Mouse (Mus musculus): ENCODE results near the gene Ubr2.
A peak's percentile ranks its signal among the peaks of the same experiment; 100 is the strongest.

Gene Ubr2

DNA sequence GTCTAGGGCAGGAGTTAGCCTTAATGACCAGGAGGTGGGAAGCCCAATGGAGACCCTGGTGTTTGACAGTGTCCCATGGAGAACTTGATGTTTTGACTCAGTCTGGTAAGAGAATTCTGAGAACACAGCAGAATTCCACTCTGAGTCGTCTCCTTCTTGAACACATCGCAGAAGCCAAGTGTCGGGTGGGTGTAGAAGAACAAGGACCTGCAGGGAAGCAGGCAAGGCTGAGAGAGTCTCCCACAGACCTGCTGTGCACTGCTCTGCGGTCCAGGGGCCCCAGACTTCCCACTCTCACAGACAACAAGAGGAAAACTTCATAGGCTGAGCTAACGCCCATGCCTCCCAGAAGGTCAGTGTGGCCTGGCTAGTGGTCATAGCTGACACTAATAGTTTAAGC is 82.6 kb downstream of the Ubr2 start:
- no peak for DNase-seq (ENCODE audit: low read depth, low spot score)

GRCm38 (mm10) chr17:46926941-46927340 is 83.4 kb downstream of the Ubr2 start:
- DNase-seq (ENCODE audit: low read depth, low spot score) = no peak

DNA sequence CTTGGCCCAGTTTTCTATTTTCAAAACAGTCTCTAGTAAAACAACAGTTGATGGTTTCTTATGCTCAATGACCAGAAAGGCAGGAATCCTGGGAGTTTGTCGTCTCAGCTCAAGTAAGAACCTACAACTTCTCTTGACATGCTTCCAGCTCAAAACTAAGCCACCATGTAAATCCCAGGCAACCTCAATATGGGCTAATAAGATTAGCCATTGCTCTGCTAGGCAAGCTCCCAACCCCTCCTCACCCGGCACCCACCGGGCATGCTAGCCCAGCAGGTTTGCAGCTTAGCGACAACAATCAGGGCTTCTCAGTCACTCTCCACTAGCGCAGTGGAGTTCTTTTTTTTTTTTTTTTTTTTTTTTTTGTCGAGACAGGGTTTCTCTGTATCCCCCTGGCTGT is 84.2 kb downstream of the Ubr2 start:
- no peak for DNase-seq (ENCODE audit: low read depth, low spot score)

- DNase-seq (ENCODE audit: low read depth, low spot score) = peak; percentile 37
These were observed 89.5 kb downstream of the Ubr2 start for GRCm38 (mm10) chr17:46920855-46921254.

- peak; percentile 4 for DNase-seq (ENCODE audit: low read depth, low spot score)
These were observed 91.4 kb downstream of the Ubr2 start for GRCm38 (mm10) chr17:46918951-46919350.

GRCm38 (mm10) chr17:46915129-46915528 is 95.2 kb downstream of the Ubr2 start:
- DNase-seq (ENCODE audit: low read depth, low spot score) = no peak

- no peak for DNase-seq (ENCODE audit: low read depth, low spot score)
These were observed 98.0 kb downstream of the Ubr2 start for GRCm38 (mm10) chr17:46912331-46912730.

GRCm38 (mm10) chr17:46910186-46910585 is 100.2 kb downstream of the Ubr2 start, which contains the start of gene Prph2:
Gene Prph2, plus strand, starts transcription at chr17:46910459.
- no peak for DNase-seq (ENCODE audit: low read depth, low spot score)

GRCm38 (mm10) chr17:46903876-46904490 is 106.4 kb downstream of the Ubr2 start:
- DNase-seq (ENCODE audit: low read depth, low spot score) = peak; percentile 69

- no peak for DNase-seq (ENCODE audit: low read depth, low spot score)
These were observed 109.4 kb downstream of the Ubr2 start for GRCm38 (mm10) chr17:46900941-46901340.

- DNase-seq (ENCODE audit: low read depth, low spot score) = no peak
These were observed 113.0 kb downstream of the Ubr2 start for GRCm38 (mm10) chr17:46897221-46897950.

- no peak for DNase-seq (ENCODE audit: low read depth, low spot score)
These were observed 114.9 kb downstream of the Ubr2 start for GRCm38 (mm10) chr17:46895426-46895825.

- no peak for DNase-seq (ENCODE audit: low read depth, low spot score)
These were observed 119.3 kb downstream of the Ubr2 start for GRCm38 (mm10) chr17:46890843-46891594.

GRCm38 (mm10) chr17:46890116-46890815 is 120.1 kb downstream of the Ubr2 start, which contains the start of gene Tbcc:
Gene Tbcc, plus strand, starts transcription at chr17:46890684.
- DNase-seq (ENCODE audit: low read depth, low spot score) = peak; percentile 98

DNA sequence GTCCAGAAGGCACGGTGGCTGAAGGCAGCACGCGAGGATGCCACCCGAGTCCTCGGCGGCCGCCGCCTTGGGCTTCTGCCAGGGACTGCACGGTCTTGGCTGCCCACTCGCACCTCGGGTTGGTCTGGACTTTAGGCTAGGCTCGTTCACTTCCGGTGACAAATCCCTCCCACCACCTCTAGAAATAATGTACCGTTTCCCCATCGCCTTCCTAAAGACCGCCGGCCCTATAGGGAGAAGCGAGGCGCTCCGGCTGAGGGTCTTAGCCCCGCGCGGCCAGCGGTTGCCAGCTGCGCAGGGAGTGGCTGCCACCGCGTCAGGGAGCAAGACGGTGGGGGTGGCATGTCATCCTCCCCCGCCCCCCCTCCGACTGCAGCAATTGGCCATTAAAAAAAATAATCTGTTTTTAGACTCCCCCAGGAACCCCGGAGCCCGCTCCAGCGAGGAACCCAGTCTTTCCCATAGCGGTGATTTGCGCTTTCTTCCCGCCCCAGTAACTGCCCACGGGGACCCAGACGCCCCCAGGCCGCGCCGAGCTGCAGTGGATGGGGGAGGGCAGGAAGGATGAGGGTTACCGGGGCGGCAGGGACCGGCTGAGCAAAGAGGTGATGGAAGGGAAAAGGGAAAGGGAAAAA is 120.8 kb downstream of the Ubr2 start:
- DNase-seq (ENCODE audit: low read depth, low spot score) = peak; percentile 61

DNA sequence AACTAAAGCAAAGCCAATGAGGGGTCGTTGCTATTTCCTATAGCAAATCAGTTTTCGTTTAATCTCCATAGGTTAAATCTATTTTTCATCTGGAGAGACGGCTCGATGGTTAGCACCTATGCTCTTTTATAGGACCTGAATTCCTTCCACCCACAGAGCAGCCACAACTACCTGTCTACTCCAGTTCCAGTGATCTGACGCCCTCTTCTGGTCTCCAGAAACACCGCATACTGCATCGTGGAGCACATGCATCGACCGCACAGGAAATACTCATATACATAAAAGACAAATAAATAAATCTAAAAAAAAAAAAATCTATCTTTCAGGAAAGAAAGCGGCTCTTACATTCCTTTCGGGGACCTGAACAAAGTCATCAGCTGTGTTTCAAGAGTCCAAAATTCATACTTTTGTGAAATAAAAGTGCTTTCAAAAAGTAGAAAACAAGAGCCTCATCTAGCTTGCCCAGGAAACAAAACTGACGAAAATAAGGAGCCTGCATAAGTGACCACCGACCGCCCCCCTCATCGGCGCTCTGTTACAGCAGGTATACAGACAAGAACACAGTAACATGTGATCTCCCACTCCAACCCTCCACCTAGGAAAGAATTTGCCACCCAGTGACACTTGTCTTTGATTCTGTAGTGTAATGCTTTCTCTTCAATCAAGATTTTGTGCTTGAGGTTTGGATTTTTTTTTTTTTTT is 121.7 kb downstream of the Ubr2 start:
- DNase-seq (ENCODE audit: low read depth, low spot score) = peak; percentile 46

DNA sequence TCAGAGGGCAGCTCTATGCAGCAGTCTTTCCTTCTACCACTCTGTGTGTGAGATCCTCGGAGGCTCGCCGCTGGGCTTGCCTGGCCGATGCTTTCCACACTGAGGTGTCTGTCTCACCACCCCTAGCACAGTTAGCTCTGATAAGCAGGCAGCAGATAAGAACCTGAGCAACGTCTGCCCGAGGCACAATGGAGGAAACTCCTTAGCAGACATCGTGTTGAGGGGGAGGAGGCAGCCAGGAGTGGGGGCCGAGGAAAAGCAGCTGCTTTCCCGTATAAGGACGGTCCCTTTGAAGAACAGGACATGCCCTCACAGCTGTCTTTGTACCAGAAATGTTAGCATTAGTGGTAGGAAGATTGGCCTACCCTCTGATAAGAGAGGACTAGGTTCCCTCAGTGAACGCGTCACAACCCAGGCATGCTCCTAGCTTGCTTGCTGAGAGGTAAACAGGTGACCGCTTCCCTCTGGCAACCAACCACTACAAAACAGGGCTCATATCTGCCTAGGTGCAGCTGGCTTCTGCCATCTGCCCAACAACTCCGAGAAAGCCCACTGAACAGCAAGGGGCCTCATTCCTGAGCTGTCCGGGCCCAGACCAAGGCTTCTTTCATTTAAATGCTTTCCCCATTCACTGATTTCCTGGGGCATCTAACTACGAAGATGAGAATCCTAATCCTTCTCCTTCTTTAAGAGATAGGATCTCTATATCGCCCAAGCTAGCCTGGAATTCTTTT is 124.3 kb downstream of the Ubr2 start:
- DNase-seq (ENCODE audit: low read depth, low spot score) = no peak

GRCm38 (mm10) chr17:46885218-46885909 is 125.0 kb downstream of the Ubr2 start:
- DNase-seq (ENCODE audit: low read depth, low spot score) = no peak

GRCm38 (mm10) chr17:46884766-46885165 is 125.6 kb downstream of the Ubr2 start:
- DNase-seq (ENCODE audit: low read depth, low spot score) = no peak

All from embryo, embryonic 11.5 days (tissue).